Comparison of ENCODE assay signal across 1 mouse cellular context in the genomic region with DNA sequence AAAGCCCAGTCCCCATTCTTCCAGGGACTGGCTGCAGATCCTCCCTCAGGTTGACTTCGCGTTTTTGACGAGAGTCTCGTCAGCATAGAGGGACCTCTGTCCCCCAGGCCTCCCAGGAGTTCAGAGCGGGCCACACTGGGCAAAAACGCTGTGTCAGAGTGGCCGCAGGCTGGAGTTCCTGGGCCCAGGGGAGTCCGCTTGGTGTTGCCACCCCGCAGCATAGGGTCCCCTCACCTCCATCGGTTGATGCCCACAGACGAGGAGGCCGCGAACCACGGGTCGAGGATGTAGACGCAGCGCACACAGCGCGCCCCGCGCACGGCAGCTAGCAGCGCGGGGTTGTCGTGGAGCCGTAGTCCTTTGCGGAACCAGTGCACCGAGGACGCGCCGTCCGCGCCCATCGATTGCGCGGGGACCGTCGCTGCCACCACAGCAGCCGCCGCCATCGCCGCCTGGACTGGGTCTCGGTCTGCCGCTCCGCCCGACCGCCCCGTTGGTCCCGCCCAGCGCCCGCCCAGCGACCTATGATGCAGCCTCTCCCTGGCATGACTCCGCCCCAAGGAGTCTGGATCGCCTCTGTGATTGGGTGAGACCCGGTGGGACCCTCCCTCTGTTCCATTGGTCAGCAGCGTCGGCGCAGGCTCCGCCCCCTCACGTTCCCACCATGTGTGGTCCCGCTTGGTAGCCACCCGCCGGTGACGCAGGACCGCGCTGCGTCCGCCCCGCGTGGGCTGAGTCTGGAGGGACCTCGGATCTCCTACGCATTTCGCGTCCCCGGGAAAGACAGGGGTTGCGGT.
A peak's percentile ranks its signal among the peaks of the same experiment; 100 is the strongest.
TF ChIP-seq lines count a peak whose summit lies in the region.

TSS of gene Cry2 (minus strand) at position 466 of the 797 bp plus-strand sequence.

TF ChIP-seq in myocyte, 11 proteins besides CTCF, POLR2A, EP300 and RAD21 (continued from another document):
- TF ChIP-seq MYOD1 (IDR thresholded peaks at IDR 0.05; ENCODE audit: control insufficient read depth in 1 of 3, insufficient read length in 2 of 3, low read depth in 2 of 3) (peak in 1 of 3 experiments; percentile 48), TCF3 (IDR thresholded peaks at IDR 0.05; ENCODE audit: insufficient read length, low read depth) (no peak), TCF12 (IDR thresholded peaks at IDR 0.05; ENCODE audit: insufficient read depth, poor library complexity, severe bottlenecking) (no peak), E2F4 (IDR thresholded peaks at IDR 0.05; ENCODE audit: insufficient read depth) (no peak), REST (IDR thresholded peaks at IDR 0.05; ENCODE audit: insufficient read depth, insufficient read length) (peak; percentile 37)
